Mouse (Mus musculus) kidney, adult 2 months (tissue): ENCODE results near the gene Padi1.

Experiments
- CTCF ChIP-seq: fragments of 200-500 bp; conservative IDR thresholded peaks from 2 replicates; pipeline ENCODE4 v1.5.1; 2011; ENCODE audit warnings: low read depth, mild to moderate bottlenecking, control low read depth, low read length, moderate library complexity, mixed read lengths; ENCODE audit not compliant: insufficient read depth, insufficient read length
- POLR2A ChIP-seq: fragments of 200-500 bp; IDR thresholded peaks from one replicate; pipeline ENCODE4 v1.6.1; 2011; ENCODE audit warnings: low read depth, low read length, control low read depth

DNA sequence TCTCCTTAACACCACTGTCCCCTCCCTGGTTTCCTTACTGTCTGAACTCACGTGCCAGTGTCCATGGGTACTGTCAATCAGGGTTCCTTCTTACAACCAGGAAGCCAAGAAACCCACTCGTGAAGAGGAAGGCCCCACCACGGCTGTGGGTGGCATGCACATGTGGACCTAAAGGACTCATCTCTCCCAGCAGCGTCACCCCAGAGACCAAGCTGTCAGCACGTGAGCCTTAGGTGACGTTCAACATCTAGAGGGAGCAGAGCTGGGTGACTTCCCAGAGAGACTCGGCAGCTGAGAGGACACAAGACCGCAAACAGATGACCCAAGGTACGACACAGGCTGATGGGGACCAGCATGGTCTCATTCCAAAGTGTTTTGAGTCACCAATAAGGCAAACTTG lies 31.9 kb upstream of the Padi1 start:
- TF ChIP-seq CTCF, result no peak
- TF ChIP-seq POLR2A, result no peak
